Mouse (Mus musculus) liver, embryonic 13.5 days (tissue): ENCODE results near the gene Cyp2d11. TPM values are rescaled to one million over a fixed set of nuclear protein-coding genes. Genes with fewer than 3 reads are reported as not detected.

Source experiments
- ATAC-seq: fragments of 200-750 bp; cut with Nextera tagmentation; 2 replicates; pipeline ENCODE4 v1.8.0; 2017; ENCODE audit warnings: low read depth, mild to moderate bottlenecking, moderate number of reproducible peaks, moderate library complexity
- DNase-seq: peaks from one replicate; pipeline ENCODE4 v3.0.0; 2022
- H3K27ac ChIP-seq: fragments of 300-500 bp; sonication (generic); 2 replicates; pipeline ENCODE4 v1.5.1; 2015; ENCODE audit warnings: moderate library complexity, mild to moderate bottlenecking, inconsistent platforms
- H3K27me3 ChIP-seq: fragments of 300-500 bp; sonication (generic); 2 replicates; pipeline ENCODE4 v1.6.1; 2015; ENCODE audit warnings: mild to moderate bottlenecking, inconsistent platforms
- H3K36me3 ChIP-seq: fragments of 300-500 bp; sonication (generic); 2 replicates; pipeline ENCODE4 v1.6.1; 2015; ENCODE audit warnings: mild to moderate bottlenecking, inconsistent platforms
- H3K4me1 ChIP-seq: fragments of 300-500 bp; sonication (generic); replicated peaks from 2 replicates; pipeline ENCODE4 v1.6.1; 2015; ENCODE audit warnings: inconsistent platforms
- H3K4me2 ChIP-seq: fragments of 300-500 bp; sonication (generic); 2 replicates; pipeline ENCODE4 v1.6.1; 2015; ENCODE audit warnings: inconsistent platforms, mild to moderate bottlenecking, moderate library complexity
- H3K4me3 ChIP-seq: fragments of 300-500 bp; sonication (generic); replicated peaks from 2 replicates; pipeline ENCODE4 v1.5.1; 2015; ENCODE audit warnings: mild to moderate bottlenecking, inconsistent platforms
- H3K9ac ChIP-seq: fragments of 300-500 bp; sonication (generic); 2 replicates; pipeline ENCODE4 v1.6.1; 2015; ENCODE audit warnings: mild to moderate bottlenecking, inconsistent platforms
- H3K9me3 ChIP-seq: fragments of 300-500 bp; sonication (generic); replicated peaks from 2 replicates; pipeline ENCODE4 v1.6.1; 2016; ENCODE audit warnings: inconsistent platforms
- WGBS: fragments of 180-500 bp; shearing (Covaris S2); methylation state at CpG from one replicate; pipeline ENCODE4 v1.1.7; 2015; ENCODE audit not compliant: insufficient replicate concordance; 5-methylcytosine and 5-hydroxymethylcytosine counted together
- polyA plus RNA-seq: library from polyadenylated mRNA; unstranded; fragments of >200 nt; fragmentation: Nextera tagmentation; extraction: Ambion mirVana; gene quantifications from 2 replicates; pipeline ENCODE4 v1.2.1, GENCODE M21; 2015

Cyp2d11 gene
- polyA plus RNA-seq, 1 experiment from 2014 or later: not detected

DNA sequence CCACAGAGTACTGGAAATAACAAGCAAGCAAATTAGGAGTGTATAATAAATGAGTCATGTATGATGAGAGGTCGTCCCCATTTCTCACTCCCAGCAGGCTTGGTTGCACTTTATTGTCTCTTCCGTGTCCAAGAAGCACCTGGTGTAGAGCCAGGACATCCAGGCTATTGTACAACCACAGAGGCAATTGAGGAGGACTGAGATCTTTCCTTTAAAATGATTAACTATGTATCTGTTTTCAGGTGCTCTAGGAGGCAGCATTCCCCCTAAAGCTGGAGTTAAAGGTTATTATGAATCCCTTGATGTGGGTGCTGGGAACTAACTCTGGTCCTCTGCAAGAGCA lies 44.9 kb downstream of the Cyp2d11 start:
- H3K9ac ChIP-seq: peak overlapping the region; percentile 31; the same call in 1 of the 2 replicates
- H3K4me2 ChIP-seq: peak overlapping the region; percentile 89; the same call in 1 of the 2 replicates
- peaks cover 60% of the 10 kb centered on the region for H3K36me3 ChIP-seq
- 86% methylated on average over 2 of the region's 2 CpGs for WGBS
- peak overlapping the region; percentile 94 for H3K27ac ChIP-seq
- H3K4me3 ChIP-seq: no peak overlapping the region
- ATAC-seq: no peak
- H3K27me3 ChIP-seq: no peaks in the 10 kb centered on the region
- no peak for DNase-seq
- H3K4me1 ChIP-seq: peaks cover 87% of the 10 kb centered on the region
- H3K9me3 ChIP-seq: no peaks in the 10 kb centered on the region

DNA sequence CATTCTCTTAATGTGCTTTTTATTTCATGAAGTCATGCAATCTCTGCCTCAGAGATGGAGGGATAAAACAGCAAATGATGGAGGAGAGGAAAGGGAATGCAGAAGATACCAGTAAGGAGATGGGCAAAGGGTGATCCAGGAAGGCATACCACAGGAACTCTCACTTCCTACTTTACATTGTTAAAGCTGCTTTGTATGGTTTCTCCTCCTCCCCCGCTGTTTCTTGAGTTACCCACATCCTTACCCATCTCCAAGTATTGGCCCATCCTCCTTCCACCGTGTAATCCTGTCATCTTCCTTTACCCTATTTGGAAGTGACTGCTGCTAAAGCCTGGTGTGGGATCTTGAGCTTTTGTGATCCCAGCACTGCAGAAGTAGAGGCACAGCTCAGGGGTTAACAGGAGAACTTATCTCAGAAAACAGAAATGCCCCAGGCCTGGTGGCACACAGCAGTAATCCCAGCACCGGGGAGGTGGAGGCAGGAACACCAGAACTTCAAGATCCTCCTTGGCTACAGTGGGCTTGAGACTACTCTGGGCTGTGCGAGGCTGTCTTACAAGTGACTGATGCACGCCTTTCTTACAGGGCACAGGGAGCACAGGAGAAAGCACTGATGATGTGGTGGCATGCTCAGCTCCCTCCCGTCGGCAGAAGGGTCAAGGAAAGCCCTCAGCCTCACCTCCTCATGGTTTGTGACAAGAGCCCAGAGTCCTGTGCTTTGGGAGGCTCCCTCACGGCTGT lies 45.4 kb downstream of the Cyp2d11 start:
- Histone ChIP-seq H3K36me3 (peaks cover 65% of the 10 kb centered on the region), H3K4me1 (peaks cover 92% of the 10 kb centered on the region), H3K27ac (peak overlapping the region; percentile 94), H3K4me2 (peak overlapping the region; percentile 89), H3K4me3 (peak overlapping the region; percentile 77; the same call in 1 of the 2 replicates), H3K9me3 (no peaks in the 10 kb centered on the region), H3K9ac (peak overlapping the region; percentile 85), H3K27me3 (no peaks in the 10 kb centered on the region)
- DNase-seq (no peak), ATAC-seq (no peak)
- 65% methylated on average over 8 of the region's 8 CpGs for WGBS

DNA sequence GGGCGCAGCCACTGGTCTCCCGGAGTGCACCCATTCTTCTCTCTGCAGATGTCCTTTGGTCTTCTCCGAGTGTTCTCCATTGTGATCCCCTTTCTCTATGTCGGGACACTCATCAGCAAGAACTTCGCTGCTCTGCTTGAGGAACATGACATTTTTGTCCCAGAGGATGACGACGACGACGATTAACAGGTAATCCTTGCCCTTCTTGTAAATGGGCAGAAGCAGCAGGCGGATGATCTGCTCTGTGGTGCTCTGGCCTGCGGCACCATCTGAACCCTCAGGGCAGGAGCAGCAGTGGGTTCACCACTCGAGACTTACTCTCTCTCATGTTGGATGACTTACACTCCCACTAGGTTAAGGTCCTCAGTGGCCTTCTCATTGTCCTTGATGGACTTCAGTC lies 46.0 kb downstream of the Cyp2d11 start:
- Histone ChIP-seq H3K9ac (peak overlapping the region; percentile 85), H3K9me3 (no peaks in the 10 kb centered on the region), H3K27ac (peak overlapping the region; percentile 94), H3K4me1 (peaks cover 92% of the 10 kb centered on the region), H3K4me3 (peak overlapping the region; percentile 77), H3K27me3 (no peaks in the 10 kb centered on the region), H3K36me3 (peaks cover 70% of the 10 kb centered on the region), H3K4me2 (peak overlapping the region; percentile 89)
- WGBS: 86% methylated on average over 12 of the region's 12 CpGs
- ATAC-seq (no peak), DNase-seq (no peak)

DNA sequence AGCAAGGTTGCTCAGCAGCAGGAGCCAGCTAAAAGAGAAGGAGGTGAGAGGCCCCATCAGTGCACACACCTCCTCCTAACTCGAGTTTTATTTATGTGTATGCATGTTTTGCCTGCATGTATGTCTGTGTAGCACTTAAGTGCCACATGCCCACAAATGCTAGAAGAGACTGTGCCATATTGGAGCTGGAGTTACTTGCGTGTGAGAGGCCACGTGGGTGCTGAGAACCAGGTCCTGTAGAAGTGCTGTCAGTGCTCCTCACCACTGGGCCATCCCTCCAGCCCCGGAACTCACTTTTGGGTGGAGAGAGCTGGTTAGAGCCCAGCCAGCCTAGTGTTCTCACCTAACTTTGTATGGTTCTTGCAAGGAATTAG lies 46.5 kb downstream of the Cyp2d11 start:
- DNase-seq (no peak), ATAC-seq (no peak)
- Histone ChIP-seq H3K27ac (peak overlapping the region; percentile 94), H3K36me3 (peaks cover 70% of the 10 kb centered on the region), H3K27me3 (no peaks in the 10 kb centered on the region), H3K4me2 (peak overlapping the region; percentile 89), H3K4me3 (peak overlapping the region; percentile 77), H3K9ac (peak overlapping the region; percentile 85), H3K4me1 (peaks cover 92% of the 10 kb centered on the region), H3K9me3 (no peaks in the 10 kb centered on the region)
- 62% methylated on average over 4 of the region's 4 CpGs for WGBS

DNA sequence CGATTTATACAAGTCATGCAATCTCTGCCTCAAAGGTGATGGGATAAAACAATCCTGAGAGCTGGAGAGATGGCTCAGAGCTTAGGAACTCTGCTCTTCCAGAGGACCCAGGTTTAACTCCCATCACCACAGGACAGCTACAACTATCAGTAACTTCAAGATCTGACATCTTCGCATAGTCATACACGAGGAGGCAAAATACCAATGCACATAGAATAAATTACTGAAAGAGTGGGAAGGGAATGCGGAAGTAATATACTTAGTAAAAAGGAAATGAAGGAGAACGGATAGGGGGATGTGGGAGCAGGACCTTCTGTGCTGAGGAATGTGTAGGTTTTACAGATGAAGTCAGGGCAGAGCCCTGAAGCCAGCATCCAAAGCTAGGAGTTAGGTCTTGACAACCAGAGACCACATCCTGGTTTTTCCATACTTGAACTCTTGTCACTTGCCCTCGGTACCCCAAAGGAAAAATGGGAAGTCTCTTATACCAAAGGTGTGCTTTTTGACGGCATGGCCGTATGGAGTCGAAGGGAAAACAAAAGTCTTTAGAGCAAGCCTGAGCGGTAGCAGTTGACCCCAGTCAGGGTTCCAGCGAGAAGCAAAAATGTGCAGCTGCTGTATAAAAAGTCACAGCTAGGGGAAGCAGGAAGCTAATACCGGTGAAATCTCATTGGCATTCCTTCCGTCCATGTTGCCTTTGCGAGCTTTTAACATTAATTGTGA lies 47.1 kb downstream of the Cyp2d11 start:
- H3K4me3 ChIP-seq: peak overlapping the region; percentile 77
- H3K4me1 ChIP-seq: peaks cover 92% of the 10 kb centered on the region
- peak overlapping the region; percentile 94 for H3K27ac ChIP-seq
- DNase-seq (no peak), ATAC-seq (no peak)
- no peaks in the 10 kb centered on the region for H3K9me3 ChIP-seq
- peak overlapping the region; percentile 89 for H3K4me2 ChIP-seq
- WGBS: 31% methylated on average over 14 of the region's 14 CpGs
- no peaks in the 10 kb centered on the region for H3K27me3 ChIP-seq
- peak overlapping the region; percentile 85 for H3K9ac ChIP-seq
- peaks cover 68% of the 10 kb centered on the region for H3K36me3 ChIP-seq

DNA sequence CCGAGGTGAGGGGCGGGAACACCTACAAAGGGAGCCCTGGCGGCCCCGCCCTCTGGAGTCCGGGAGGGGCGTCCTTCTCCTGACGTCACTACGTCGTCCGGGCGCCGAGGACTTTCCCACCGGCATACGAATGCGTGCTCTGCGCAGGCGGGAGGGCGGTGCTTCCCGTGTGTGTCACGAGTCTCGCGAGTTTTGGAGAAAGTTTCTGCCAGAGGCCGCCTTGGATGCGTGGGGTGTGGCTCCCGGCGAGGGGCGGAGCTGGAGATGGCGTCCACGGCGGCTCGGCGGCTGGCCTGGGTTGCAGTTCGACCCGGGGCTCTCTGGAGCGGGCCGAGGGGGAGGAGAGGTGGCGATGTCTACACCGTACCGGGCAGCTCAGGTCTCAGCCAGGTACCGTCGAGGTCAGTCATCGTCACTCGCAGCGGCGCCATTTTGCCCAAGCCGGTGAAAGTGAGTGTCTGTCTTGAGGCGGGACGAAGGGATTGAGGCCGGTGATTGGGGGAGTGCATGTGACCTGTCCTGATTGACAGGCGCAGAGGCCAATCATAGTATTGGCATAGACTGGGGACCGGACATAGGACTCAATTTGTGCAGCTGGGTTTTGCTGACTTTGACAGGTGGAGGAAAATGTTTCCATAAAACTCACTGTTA lies 47.9 kb downstream of the Cyp2d11 start:
- peak overlapping the region; percentile 77 for H3K4me3 ChIP-seq
- peak; percentile 83 for ATAC-seq
- under 1% methylated on average over 51 of the region's 51 CpGs for WGBS
- peaks cover 88% of the 10 kb centered on the region for H3K4me1 ChIP-seq
- H3K27me3 ChIP-seq: no peaks in the 10 kb centered on the region
- peaks cover 65% of the 10 kb centered on the region for H3K36me3 ChIP-seq
- H3K9ac ChIP-seq: peak overlapping the region; percentile 85
- peak overlapping the region; percentile 94 for H3K27ac ChIP-seq
- no peaks in the 10 kb centered on the region for H3K9me3 ChIP-seq
- peak overlapping the region; percentile 97 for H3K4me2 ChIP-seq
- DNase-seq: peak; percentile 99

DNA sequence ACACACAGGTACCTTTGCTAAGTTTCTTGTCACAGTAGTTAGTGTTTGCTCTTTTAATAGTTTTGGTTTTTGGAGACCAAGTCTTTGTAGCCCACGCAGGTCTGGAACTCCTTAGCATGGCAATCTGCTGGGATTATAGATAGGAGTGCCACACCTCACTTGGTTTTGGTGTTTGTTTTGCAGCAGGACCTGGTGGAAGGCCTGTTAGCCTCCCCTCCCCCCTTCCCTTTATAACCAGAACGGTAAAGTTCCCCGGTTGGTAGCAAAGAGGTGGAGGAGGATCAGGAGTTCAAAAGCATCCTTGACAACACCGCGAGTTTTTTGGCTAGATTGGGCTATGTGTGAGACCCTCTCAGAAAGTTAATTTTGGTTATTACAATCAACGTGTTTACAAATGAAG lies 48.9 kb downstream of the Cyp2d11 start:
- 54% methylated on average over 6 of the region's 6 CpGs for WGBS
- H3K4me1 ChIP-seq: peaks cover 88% of the 10 kb centered on the region
- H3K4me2 ChIP-seq: peak overlapping the region; percentile 97
- peak overlapping the region; percentile 83 for H3K4me3 ChIP-seq
- no peaks in the 10 kb centered on the region for H3K9me3 ChIP-seq
- peaks cover 56% of the 10 kb centered on the region for H3K36me3 ChIP-seq
- no peaks in the 10 kb centered on the region for H3K27me3 ChIP-seq
- DNase-seq (no peak), ATAC-seq (no peak)
- H3K9ac ChIP-seq: peak overlapping the region; percentile 97
- H3K27ac ChIP-seq: peak overlapping the region; percentile 100

DNA sequence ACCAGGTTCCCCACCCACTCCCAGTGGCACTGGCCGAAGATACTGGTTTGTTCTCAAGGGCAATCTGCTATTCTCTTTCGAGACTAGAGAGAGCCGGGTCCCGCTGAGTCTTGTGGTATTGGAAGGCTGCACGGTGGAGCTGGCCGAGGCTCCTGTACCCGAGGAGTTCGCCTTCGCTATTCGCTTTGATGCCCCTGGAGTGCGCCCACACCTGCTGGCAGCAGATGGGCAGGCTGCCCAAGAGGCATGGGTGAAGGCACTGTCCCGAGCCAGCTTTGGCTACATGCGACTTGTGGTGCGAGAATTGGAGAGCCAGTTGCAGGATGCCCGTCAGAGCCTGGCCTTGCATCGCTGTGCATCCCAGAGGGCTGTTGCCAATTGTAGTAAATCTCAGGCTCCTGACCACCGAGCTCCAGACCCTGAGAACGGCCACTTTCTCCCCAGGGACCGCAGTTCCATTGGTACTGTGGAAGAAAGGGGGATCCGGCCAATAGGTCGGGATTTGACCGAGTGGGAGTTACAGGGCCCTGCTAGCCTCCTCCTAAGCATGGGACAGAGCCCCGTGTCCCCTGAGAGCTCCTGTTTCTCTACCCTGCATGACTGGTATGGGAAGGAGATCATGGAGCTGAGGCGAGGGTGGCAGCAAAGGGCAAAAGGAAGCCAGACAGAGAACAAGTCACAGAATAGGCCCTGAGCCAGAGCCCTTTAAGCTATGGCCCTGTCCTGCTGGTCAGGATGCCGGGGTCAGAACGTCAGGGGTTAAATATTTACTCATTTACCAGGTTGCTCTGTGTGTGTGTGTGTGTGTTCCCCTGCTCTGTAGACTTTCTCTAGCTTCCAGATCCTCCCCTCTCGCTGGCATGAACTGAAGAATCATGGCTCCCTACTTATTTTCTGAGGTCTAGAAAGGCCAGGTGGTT lies 50.2 kb downstream of the Cyp2d11 start:
- DNase-seq (no peak), ATAC-seq (no peak)
- WGBS: 82% methylated on average over 27 of the region's 27 CpGs
- Histone ChIP-seq H3K4me2 (peak overlapping the region; percentile 97), H3K36me3 (peaks cover 42% of the 10 kb centered on the region), H3K27ac (peak overlapping the region; percentile 100), H3K4me1 (peaks cover 85% of the 10 kb centered on the region), H3K4me3 (peak overlapping the region; percentile 83), H3K9me3 (no peaks in the 10 kb centered on the region), H3K27me3 (no peaks in the 10 kb centered on the region), H3K9ac (peak overlapping the region; percentile 97)

DNA sequence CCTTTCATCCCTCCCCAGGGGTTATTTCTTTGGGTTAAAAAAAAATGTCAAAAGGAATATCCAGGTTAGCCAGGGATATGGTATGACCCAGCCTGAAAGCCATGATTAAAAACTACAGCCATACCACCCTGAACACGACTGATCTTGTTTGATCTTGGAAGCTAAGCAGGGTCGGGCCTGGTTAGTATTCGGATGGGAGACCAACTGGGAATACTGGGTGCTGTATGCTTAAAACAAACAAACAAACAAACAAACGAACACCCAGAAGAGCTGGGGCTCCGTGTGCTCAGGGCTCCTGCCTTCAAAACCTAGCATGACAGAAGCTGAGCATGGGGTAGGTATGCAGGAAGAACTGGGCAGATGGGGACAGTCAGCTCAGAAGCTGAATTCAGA lies 51.3 kb downstream of the Cyp2d11 start:
- Histone ChIP-seq H3K36me3 (peaks cover 31% of the 10 kb centered on the region), H3K9ac (peak overlapping the region; percentile 97), H3K4me2 (peak overlapping the region; percentile 97), H3K4me1 (peaks cover 82% of the 10 kb centered on the region), H3K4me3 (peak overlapping the region; percentile 83), H3K9me3 (no peaks in the 10 kb centered on the region), H3K27ac (peak overlapping the region; percentile 100), H3K27me3 (no peaks in the 10 kb centered on the region)
- no peak for ATAC-seq
- no peak for DNase-seq
- WGBS: 32% methylated on average over 5 of the region's 5 CpGs

DNA sequence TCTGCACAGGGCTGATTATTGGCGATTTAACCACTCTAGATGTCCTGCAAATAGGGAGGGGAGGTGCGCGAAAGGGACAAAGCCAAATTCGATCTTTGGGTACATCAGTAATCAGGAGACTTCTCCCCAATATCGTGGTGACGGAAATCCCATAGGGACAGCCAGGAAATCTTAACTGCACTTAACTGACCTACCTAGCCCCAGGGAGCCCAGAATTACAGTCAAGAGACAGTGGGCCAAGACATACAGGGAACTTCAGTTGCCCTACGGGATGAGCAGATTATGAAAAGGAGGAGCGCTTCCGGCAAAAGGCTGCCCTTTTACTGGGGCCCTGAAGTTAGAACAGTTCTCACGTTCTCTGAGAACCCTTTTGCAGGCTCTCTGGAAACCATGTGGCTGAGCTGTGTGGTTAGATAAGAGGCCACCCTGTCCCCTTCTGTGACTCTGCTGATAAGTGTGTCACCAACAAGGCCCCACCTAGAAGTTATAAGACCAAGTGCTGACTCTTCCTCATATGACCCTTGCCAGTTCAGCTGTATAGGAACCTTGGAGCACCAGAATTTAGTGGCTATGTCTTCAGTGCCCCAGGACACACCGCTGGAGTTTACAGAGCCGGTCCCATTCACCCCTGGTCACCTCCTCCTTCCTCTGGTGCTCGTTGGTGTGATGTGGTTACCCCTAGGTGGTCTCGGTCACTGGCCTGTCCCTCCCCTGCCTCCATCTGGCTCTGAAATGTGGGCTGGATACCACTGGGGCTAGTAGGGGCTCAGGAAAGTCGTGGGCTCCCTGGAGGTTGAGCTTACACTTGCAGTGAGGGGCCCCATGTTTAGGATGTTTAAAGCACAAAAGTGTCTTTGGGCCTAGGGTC lies 51.9 kb downstream of the Cyp2d11 start:
- Histone ChIP-seq H3K4me3 (peak overlapping the region; percentile 83), H3K36me3 (peaks cover 28% of the 10 kb centered on the region), H3K4me2 (peak overlapping the region; percentile 97), H3K9me3 (no peaks in the 10 kb centered on the region), H3K27me3 (no peaks in the 10 kb centered on the region), H3K27ac (peak overlapping the region; percentile 100), H3K9ac (peak overlapping the region; percentile 97), H3K4me1 (peaks cover 82% of the 10 kb centered on the region)
- peak; percentile 67 for ATAC-seq
- DNase-seq: peak; percentile 90
- 7% methylated on average over 15 of the region's 15 CpGs for WGBS
